Mouse (Mus musculus) spleen, adult 2 months (tissue): ENCODE measurements around the gene Zfp553.

Experiments
- CTCF ChIP-seq: fragments of 200-500 bp; IDR thresholded peaks from 2 replicates; pipeline ENCODE4 v1.5.1; 2011; ENCODE audit warnings: mild to moderate bottlenecking, inconsistent platforms; ENCODE audit not compliant: insufficient read depth, insufficient read length, insufficient replicate concordance; ENCODE audit errors: extremely low read depth
- POLR2A ChIP-seq: fragments of 200-500 bp; IDR thresholded peaks from 2 replicates; pipeline ENCODE4 v1.6.1; 2011; ENCODE audit warnings: low read depth, low read length, inconsistent platforms

DNA sequence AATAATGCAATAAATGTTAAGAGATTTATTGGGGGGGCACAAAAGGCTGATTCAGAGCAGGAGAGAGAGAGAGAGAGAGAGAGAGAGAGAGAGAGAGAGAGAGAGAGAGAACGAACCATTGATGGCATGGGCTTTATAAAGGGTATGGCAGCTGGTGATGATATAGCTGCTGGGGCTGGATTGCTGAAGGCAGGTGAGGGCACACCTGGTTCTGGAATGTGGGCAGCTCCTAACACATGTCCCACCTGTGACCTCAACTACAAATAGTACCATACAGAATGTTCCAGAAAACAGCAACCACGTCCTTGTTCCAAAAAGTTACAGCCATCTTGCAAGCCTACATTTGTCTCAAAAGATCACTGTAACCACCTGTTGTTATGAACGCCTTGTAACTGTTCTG lies 1.5 kb upstream of the Zfp553 start:
- TF ChIP-seq CTCF (no peak), POLR2A (no peak)
